Mouse (Mus musculus) brown adipose tissue, adult 24 weeks (tissue): ENCODE data around the gene Tph2. TPM values are rescaled to one million over a fixed set of nuclear protein-coding genes. Genes with fewer than 3 reads are reported as not detected.

Source experiments
- H3K27ac ChIP-seq: fragments of 200-500 bp; replicated peaks from 2 replicates; pipeline ENCODE4 v1.5.1; 2012; ENCODE audit warnings: low read depth, mild to moderate bottlenecking, low read length
- H3K4me1 ChIP-seq: fragments of 200-500 bp; 2 replicates; pipeline ENCODE4 v1.6.1; 2012; ENCODE audit warnings: low read length, mixed read lengths; ENCODE audit not compliant: control insufficient read depth, insufficient read depth, insufficient read length
- H3K4me3 ChIP-seq: fragments of 200-500 bp; 2 replicates; pipeline ENCODE4 v1.5.1; 2012; ENCODE audit warnings: low read depth, mild to moderate bottlenecking, low read length, moderate library complexity; ENCODE audit not compliant: insufficient read depth
- polyA plus RNA-seq: library from polyadenylated mRNA; stranded (reverse); fragments of >200 nt; gene quantifications from 2 replicates; pipeline ENCODE4 v1.2.4, GENCODE M21; 2012; ENCODE audit not compliant: missing spikeins, insufficient read depth, insufficient read length

Tph2 gene
- polyA plus RNA-seq, 1 experiment = not detected

DNA sequence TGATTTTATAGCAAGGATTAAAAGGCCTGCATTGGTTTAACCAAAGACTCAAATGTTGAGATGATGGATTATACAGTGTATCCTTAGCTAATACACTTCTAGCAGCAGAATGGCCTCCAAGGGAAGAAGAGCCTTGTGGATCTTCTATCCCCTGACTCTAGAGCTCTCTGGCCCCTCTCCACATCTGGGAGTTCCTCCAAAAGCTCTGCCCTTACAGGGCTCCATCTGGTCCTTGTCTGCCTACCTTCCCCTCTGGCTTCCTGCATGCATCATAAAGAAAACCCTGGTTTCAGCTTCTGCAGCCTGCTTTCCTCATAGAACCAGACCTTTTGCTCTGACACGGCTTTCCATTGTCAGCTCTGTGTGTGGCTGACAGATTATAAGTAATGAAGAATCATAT, 88.6 kb downstream of the Tph2 start:
- Histone ChIP-seq H3K27ac (no peak overlapping the region), H3K4me3 (no peak overlapping the region), H3K4me1 (no peaks in the 10 kb centered on the region)

DNA sequence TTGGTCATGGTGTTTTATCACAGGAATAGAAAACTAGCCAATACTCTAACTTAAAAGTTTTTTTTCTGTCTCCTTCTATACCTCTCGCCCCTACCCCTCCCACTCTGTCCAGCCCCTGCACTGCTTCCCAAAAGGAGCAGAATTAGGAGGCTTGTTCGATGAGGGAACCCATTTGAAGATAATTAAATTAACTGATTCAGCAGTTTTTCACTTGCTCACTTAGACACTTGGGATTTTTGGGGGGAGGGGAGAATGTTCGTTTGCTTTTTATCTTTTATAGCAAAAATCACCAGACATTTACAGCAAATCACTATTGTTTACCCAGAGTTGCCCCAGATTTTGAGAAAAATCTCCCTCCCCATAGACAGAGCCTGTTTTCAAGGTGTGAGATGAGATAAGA, 106.6 kb downstream of the Tph2 start:
- H3K27ac ChIP-seq = no peak overlapping the region
- no peaks in the 10 kb centered on the region for H3K4me1 ChIP-seq
- no peak overlapping the region for H3K4me3 ChIP-seq

DNA sequence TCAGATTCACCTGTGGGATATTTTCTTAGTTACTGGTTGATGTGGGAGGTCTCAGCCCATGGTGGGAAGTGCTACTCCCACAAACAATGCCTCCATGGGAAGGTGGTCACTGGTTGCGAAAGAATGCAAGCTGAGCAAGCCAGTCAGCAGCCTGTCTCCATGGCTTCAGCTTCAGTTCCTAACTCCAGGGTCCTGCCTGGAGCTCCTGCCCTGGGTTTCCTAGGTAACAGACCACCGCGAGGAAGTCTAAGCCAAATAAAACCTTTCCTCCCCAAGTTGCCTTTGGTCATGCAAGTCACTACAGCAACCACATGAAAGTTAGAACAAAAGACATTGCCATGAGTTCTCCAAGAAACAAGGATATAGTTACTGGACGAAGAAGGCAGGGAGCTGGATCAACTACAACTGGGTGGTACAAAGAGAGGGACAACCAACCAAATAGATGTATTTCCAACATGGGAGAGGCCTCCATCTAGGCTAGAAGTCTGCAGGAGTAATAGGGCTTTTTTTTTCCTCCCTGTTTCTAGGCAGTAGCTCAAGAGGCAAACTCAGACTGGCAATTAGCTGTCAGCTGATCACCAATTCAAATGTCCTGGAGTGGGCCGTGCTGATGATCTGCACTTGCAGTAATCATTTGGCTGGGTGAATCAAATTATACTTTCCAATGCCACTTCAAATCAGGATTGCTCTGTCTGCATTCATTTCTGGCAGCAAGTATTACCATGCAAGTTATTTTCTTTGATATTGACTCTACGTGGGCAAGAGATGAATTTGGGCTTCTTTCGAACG, 115.5 kb downstream of the Tph2 start:
- Histone ChIP-seq H3K27ac (no peak overlapping the region), H3K4me3 (no peak overlapping the region), H3K4me1 (no peaks in the 10 kb centered on the region)

DNA sequence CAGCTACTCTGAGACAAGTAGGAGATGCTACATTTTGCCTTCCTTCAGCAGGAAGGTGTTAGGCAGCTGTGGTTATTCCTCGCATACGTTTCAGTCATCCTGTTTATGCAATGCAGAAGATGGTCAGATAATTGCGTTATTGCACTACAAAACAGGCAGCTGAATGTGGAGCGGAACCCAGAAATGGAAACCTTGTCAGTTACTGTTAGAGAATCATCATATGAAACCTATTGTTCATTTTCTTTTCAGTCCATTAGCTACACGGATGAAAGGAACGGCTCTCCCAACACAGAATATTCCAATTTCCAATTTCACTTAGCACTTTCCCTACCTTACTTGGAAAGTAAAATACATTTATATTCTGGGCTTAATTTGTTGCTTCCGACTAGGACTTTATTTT, 120.9 kb downstream of the Tph2 start:
- H3K27ac ChIP-seq = no peak overlapping the region

DNA sequence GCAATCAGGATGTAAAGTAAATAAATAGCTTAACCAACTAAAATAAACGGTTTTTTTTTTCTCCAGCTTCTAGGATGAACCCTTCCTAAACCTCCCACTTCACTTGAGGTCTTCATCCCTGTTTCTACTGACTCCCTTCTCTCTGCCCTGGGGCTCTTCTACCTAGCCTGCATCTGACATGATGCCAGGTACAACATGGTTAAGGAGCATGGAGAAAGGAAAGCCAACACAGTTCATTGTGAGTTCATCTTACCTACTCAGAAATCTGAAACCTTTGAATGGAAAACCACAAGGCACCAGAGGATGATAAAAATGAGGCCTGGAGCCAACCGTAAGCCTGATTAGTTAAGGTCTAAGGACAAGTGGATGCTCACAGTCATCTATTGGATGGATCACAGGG, 123.3 kb downstream of the Tph2 start:
- H3K27ac ChIP-seq = no peak overlapping the region
- no peaks in the 10 kb centered on the region for H3K4me1 ChIP-seq
- no peak overlapping the region for H3K4me3 ChIP-seq

More for the DNA sequence above, 120.9 kb downstream of the Tph2 start:
- H3K4me3 ChIP-seq = no peak overlapping the region
- H3K4me1 ChIP-seq = no peaks in the 10 kb centered on the region

- no peak overlapping the region for H3K4me3 ChIP-seq
- no peaks in the 10 kb centered on the region for H3K4me1 ChIP-seq
- H3K27ac ChIP-seq = no peak overlapping the region
These were observed 124.1 kb downstream of the Tph2 start for GRCm38 (mm10) chr10:115060759-115061158.

- Histone ChIP-seq H3K4me3 (no peak overlapping the region), H3K4me1 (no peaks in the 10 kb centered on the region), H3K27ac (no peak overlapping the region)
These were observed 133.2 kb downstream of the Tph2 start for GRCm38 (mm10) chr10:115051602-115052001.

GRCm38 (mm10) chr10:115050674-115051073, 134.1 kb downstream of the Tph2 start:
- Histone ChIP-seq H3K4me1 (no peaks in the 10 kb centered on the region), H3K4me3 (no peak overlapping the region), H3K27ac (no peak overlapping the region)

- no peaks in the 10 kb centered on the region for H3K4me1 ChIP-seq
- no peak overlapping the region for H3K27ac ChIP-seq
- no peak overlapping the region for H3K4me3 ChIP-seq
These were observed 134.6 kb downstream of the Tph2 start for GRCm38 (mm10) chr10:115050178-115050577.

DNA sequence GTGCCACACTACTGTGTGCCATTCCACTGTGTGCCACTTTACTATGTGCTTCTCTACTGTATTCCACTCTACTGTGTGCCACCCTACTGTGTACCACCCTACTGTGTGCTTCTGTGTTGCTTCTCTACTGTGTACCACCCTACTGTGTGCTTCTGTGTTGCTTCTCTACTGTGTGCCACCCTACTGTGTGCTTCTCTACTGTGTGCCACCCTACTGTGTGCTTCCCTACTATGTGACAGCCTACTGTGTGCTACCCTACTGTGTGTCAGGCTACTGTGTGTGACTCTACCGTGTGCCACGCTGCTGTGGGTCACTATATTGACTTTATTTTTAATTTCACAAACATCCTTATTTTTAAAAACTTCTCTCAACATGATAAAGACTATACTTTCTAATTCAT, 136.3 kb downstream of the Tph2 start:
- Histone ChIP-seq H3K4me1 (no peaks in the 10 kb centered on the region), H3K27ac (no peak overlapping the region), H3K4me3 (no peak overlapping the region)

DNA sequence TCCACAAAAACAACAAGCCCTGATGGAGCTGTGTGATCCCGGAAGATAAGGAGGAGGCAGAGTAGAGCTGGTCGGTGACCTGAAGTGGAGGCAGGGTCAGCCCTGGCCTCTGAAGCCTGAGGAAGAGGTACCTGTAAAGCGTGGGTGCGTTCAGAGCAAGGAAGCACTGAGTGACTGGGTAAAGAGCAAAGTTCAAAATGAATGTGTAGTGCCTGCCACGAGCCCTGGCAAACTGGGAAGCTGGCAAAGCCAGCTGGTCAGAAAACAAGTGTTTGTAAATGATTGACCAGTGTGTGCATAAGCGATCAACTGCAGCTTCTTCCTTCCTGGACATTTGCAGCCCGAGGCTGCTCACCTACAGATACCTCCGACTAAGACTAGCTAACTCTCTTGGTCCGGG, 149.1 kb downstream of the Tph2 start:
- no peak overlapping the region for H3K27ac ChIP-seq
- no peaks in the 10 kb centered on the region for H3K4me1 ChIP-seq
- H3K4me3 ChIP-seq = no peak overlapping the region

Other genes with a start within 250 kb of the Tph2 start
- gene Tbc1d15, start 66.4 kb upstream of the Tph2 start, polyA plus RNA-seq = 31.2 and 49.9 TPM in 2 replicates
- 50.2 and 54.3 TPM in 2 replicates for gene Rab21, start 130.6 kb upstream of the Tph2 start, polyA plus RNA-seq
- gene Tmem19, start 177.5 kb upstream of the Tph2 start, polyA plus RNA-seq = 10.9 and 16.0 TPM in 2 replicates
- gene Thap2, start 199.4 kb upstream of the Tph2 start, polyA plus RNA-seq = 10.6 and 12.8 TPM in 2 replicates
- 11.6 and 20.8 TPM in 2 replicates for gene Zfc3h1, start 199.9 kb upstream of the Tph2 start, polyA plus RNA-seq